Mouse (Mus musculus) olfactory bulb, adult 2 months (tissue): ENCODE measurements at regions not wholly inside any gene's neighbourhood (a gene's known extent, or its start where the extent isn't known, plus 50 kb on each side); places are given as distances from the start of the nearest gene placed in this dataset.

ENCODE experiments used
- CTCF ChIP-seq: fragments of 200-500 bp; IDR thresholded peaks from 2 replicates; pipeline ENCODE4 v1.5.1; 2012; ENCODE audit warnings: low read depth, mild to moderate bottlenecking, low read length, moderate library complexity; ENCODE audit not compliant: insufficient read depth
- POLR2A ChIP-seq: fragments of 200-500 bp; IDR thresholded peaks from 2 replicates; pipeline ENCODE4 v1.6.1; 2012; ENCODE audit warnings: mild to moderate bottlenecking, low read depth, low read length, moderate library complexity; ENCODE audit not compliant: insufficient read depth

DNA sequence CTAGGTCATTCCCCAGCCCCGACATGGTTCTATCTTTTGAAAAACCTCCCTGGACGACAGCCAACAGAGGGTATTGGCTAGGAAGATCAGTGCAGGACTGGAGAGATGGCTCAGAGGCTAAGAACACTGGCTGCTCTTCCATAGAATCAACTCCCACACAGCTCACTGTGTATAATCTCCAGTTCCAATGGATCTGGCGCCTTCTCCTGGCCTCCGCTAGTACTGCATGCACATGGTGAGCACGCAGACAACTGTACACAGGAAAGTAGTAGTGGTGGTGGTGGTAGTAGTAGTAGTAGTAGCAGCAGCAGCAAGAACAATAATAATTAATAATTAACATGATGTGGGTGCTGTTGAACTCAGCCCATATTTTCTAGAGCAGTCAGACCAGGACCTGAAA, 66.2 kb upstream of the Tmem132d start:
- no peak for TF ChIP-seq POLR2A
- no peak for TF ChIP-seq CTCF
